Mouse (Mus musculus) testis, adult 2 months (tissue): Measurements from ENCODE around the gene Dda1. TPM values are rescaled to one million over a fixed set of nuclear protein-coding genes. Genes with fewer than 3 reads are reported as not detected.

Experiments used
- H3K27ac ChIP-seq: fragments of 200-500 bp; 2 replicates; pipeline ENCODE4 v1.5.1; 2012; ENCODE audit warnings: low read depth, low read length; ENCODE audit not compliant: control insufficient read depth, insufficient read depth
- H3K27me3 ChIP-seq: fragments of 200-500 bp; 2 replicates; pipeline ENCODE4 v1.6.1; 2012; ENCODE audit warnings: mild to moderate bottlenecking, low read length, moderate library complexity; ENCODE audit not compliant: control insufficient read depth, insufficient read depth
- H3K36me3 ChIP-seq: fragments of 200-500 bp; 2 replicates; pipeline ENCODE4 v1.6.1; 2012; ENCODE audit warnings: mild to moderate bottlenecking, low read length; ENCODE audit not compliant: control insufficient read depth, insufficient read depth
- H3K4me1 ChIP-seq: fragments of 200-500 bp; 2 replicates; pipeline ENCODE4 v1.6.1; 2012; ENCODE audit warnings: low read length; ENCODE audit not compliant: control insufficient read depth, insufficient read depth
- H3K4me3 ChIP-seq: fragments of 200-500 bp; 2 replicates; pipeline ENCODE4 v1.5.1; 2012; ENCODE audit warnings: low read depth, mild to moderate bottlenecking, low read length, moderate library complexity, mixed read lengths; ENCODE audit not compliant: control insufficient read depth
- CTCF ChIP-seq: fragments of 200-500 bp; IDR thresholded peaks from 2 replicates; pipeline ENCODE4 v1.5.1; 2012; ENCODE audit warnings: low read depth, mild to moderate bottlenecking, inconsistent platforms, low read length, moderate library complexity; ENCODE audit not compliant: control insufficient read depth, insufficient read depth, insufficient replicate concordance
- POLR2A ChIP-seq: fragments of 200-500 bp; IDR thresholded peaks from 2 replicates; pipeline ENCODE4 v1.6.1; 2012; ENCODE audit warnings: low read depth, mild to moderate bottlenecking, inconsistent platforms, low read length, moderate library complexity; ENCODE audit not compliant: control insufficient read depth
- polyA plus RNA-seq: library from polyadenylated mRNA; depleted of rRNA; stranded (reverse); fragments of >200 nt; gene quantifications from 2 replicates; pipeline ENCODE4 v1.2.3, GENCODE M21; 2012

Dda1 gene
- polyA plus RNA-seq, 1 experiment: 136 TPM

- no peaks in the 10 kb centered on the region for H3K27me3 ChIP-seq
- peak overlapping the region; percentile 84 for H3K27ac ChIP-seq
- peak overlapping the region; percentile 88 for H3K4me3 ChIP-seq
- H3K36me3 ChIP-seq: no peaks in the 10 kb centered on the region
- H3K4me1 ChIP-seq: peaks cover 7% of the 10 kb centered on the region
- TF ChIP-seq POLR2A (peak; percentile 54; the same call in 1 of the 2 replicates), CTCF (no peak)
Observed at GRCm38 (mm10) chr8:71470146-71470912, 1.3 kb downstream of the Dda1 start.

GRCm38 (mm10) chr8:71470913-71471255 is 1.9 kb downstream of the Dda1 start:
- H3K36me3 ChIP-seq: no peaks in the 10 kb centered on the region
- peak overlapping the region; percentile 88 for H3K4me3 ChIP-seq
- no peak overlapping the region; the same call in 1 of the 2 replicates for H3K27ac ChIP-seq
- no peak for TF ChIP-seq CTCF
- TF ChIP-seq POLR2A: no peak
- H3K27me3 ChIP-seq: no peaks in the 10 kb centered on the region
- peaks cover 9% of the 10 kb centered on the region for H3K4me1 ChIP-seq

- Histone ChIP-seq H3K27ac (no peak overlapping the region), H3K4me1 (peaks cover 15% of the 10 kb centered on the region), H3K27me3 (no peaks in the 10 kb centered on the region), H3K36me3 (no peaks in the 10 kb centered on the region), H3K4me3 (no peak overlapping the region)
- no peak for TF ChIP-seq POLR2A
- TF ChIP-seq CTCF: no peak
Observed at GRCm38 (mm10) chr8:71471861-71472260, 2.9 kb downstream of the Dda1 start.

- peaks cover 24% of the 10 kb centered on the region for H3K4me1 ChIP-seq
- no peaks in the 10 kb centered on the region for H3K36me3 ChIP-seq
Observed at GRCm38 (mm10) chr8:71472601-71473386, 3.8 kb downstream of the Dda1 start.

GRCm38 (mm10) chr8:71474344-71474743 is 5.3 kb downstream of the Dda1 start:
- H3K27ac ChIP-seq: no peak overlapping the region
- H3K4me1 ChIP-seq: peaks cover 24% of the 10 kb centered on the region

More at GRCm38 (mm10) chr8:71472601-71473386, 3.8 kb downstream of the Dda1 start:
- no peaks in the 10 kb centered on the region for H3K27me3 ChIP-seq
- no peak for TF ChIP-seq POLR2A
- peak; percentile 8; the same call in 1 of the 2 replicates for TF ChIP-seq CTCF
- no peak overlapping the region for H3K27ac ChIP-seq
- H3K4me3 ChIP-seq: no peak overlapping the region

GRCm38 (mm10) chr8:71474785-71475701 is 6.0 kb downstream of the Dda1 start:
- TF ChIP-seq POLR2A: no peak
- TF ChIP-seq CTCF: no peak
- H3K36me3 ChIP-seq: no peaks in the 10 kb centered on the region
- H3K4me3 ChIP-seq: no peak overlapping the region
- H3K4me1 ChIP-seq: peaks cover 19% of the 10 kb centered on the region
- no peak overlapping the region for H3K27ac ChIP-seq
- no peaks in the 10 kb centered on the region for H3K27me3 ChIP-seq

More at GRCm38 (mm10) chr8:71474344-71474743, 5.3 kb downstream of the Dda1 start:
- no peaks in the 10 kb centered on the region for H3K27me3 ChIP-seq
- no peak overlapping the region for H3K4me3 ChIP-seq
- TF ChIP-seq CTCF (no peak), POLR2A (no peak)
- H3K36me3 ChIP-seq: no peaks in the 10 kb centered on the region
